8 mouse cellular contexts compared by ENCODE assay signal in the genomic region with DNA sequence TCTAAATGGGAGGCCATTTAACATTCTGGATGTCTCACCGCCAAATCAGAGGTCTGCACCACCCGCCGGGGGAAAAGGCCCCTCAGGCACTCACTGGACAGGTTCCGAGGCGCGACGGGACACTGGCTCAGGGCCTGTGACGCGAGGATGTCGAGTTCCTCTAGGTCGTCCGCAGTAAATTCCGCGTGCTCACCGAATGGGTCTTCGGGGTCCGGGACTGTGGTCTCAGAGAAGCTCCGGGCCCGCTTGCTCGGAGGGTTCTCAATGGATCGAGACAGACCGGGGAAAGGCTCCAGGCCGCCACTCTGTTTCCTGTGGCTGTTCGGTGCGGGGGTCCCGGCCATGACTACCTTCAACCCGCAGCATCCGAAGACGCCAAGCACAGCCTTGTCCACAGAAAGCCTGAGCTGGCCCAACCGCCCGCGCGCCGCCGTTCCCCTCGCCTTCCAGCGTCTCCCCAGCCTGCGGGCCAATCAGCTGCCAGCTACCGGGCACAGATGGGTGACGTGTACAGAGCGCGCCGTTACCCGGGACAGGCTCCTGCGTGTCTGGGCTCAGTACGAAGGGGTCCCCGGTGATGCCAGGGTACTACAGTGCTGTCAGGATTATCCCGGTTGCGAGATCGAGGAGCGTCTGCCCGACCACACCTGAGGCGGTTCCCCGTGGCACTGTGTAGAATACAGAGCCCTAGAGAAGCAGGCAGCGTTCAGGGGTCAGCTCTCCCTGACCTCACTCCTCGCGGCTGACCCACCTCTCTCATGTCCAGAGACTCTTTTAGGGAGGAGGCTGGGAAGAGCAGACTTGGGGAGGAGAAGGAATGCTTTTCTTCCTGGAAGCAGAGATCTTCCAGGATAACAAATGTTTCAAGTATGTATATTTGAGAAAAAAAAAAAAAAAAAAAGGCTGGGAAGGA. TPM values are rescaled to one million over a fixed set of nuclear protein-coding genes. Genes with fewer than 3 reads are reported as not detected.
DNase-seq lines count a peak whose midpoint lies in the region; ATAC-seq and TF ChIP-seq lines count a peak whose summit lies in the region.

A gene (minus strand): TSS at position 464 of the 913 bp plus-strand sequence.

- H3K9ac ChIP-seq in hindbrain, embryonic 16.5 days (ENCODE audit: low read depth, low read length): peak within 1 kb of the TSS; percentile 84

- under 1% methylated on average over 57 of the region's 57 CpGs for WGBS in hindbrain, embryonic 16.5 days

- H3K27ac ChIP-seq in gastrocnemius, adult 2 months: peak within 1 kb of the TSS; percentile 93
- H3K27ac ChIP-seq in hindbrain, embryonic 16.5 days (ENCODE audit: low read depth, low read length): peak within 1 kb of the TSS; percentile 74

- peak within 1 kb of the TSS; percentile 98 for H3K4me3 ChIP-seq in gastrocnemius, adult 2 months
- H3K4me3 ChIP-seq in hindbrain, embryonic 16.5 days (ENCODE audit: low read length): peak within 1 kb of the TSS; percentile 73

- no peaks in the 10 kb centered on the region for H3K9me3 ChIP-seq in hindbrain, embryonic 16.5 days (ENCODE audit: control insufficient read depth, low read length)

- peak within 1 kb of the TSS; percentile 88 for H3K4me2 ChIP-seq in hindbrain, embryonic 16.5 days (ENCODE audit: low read length)

- ATAC-seq in hindbrain, embryonic 16.5 days: peak; percentile 98

- H3K36me3 ChIP-seq in hindbrain, embryonic 16.5 days (ENCODE audit: control insufficient read depth, insufficient read depth, low read length): peaks cover 6% of the 10 kb centered on the region; the same call in 1 of the 2 replicates

- no peaks in the 10 kb centered on the region for H3K27me3 ChIP-seq in hindbrain, embryonic 16.5 days (replicated peaks; ENCODE audit: control insufficient read depth, insufficient read depth, low read length)

- no peak for TF ChIP-seq CTCF in gastrocnemius, adult 2 months (IDR thresholded peaks at IDR 0.05)

- intact Hi-C loops in gastrocnemius, adult 2 months (cut with DNase I): no loop called here

- DNase-seq in ZHBTc4 (ENCODE audit: low read depth, low spot score): peak; percentile 91
- DNase-seq in cerebellum, postnatal 4 days (ENCODE audit: low spot score in 2 of 2): peak; percentile 86 to 91
- peak; percentile 95 for DNase-seq in gastrocnemius, adult 2 months
- peak; percentile 95 to 97 for DNase-seq in left cerebral cortex, adult 18-20 months (ENCODE audit: low spot score in 2 of 2)
- peak; percentile 92 to 93 for DNase-seq in lung, postnatal 4 days
- DNase-seq in retina, postnatal 1 day: peak; percentile 94
- peak; percentile 94 for DNase-seq in thymus, postnatal 4 days

- peaks cover 20% of the 10 kb centered on the region for H3K4me1 ChIP-seq in hindbrain, embryonic 16.5 days (ENCODE audit: control insufficient read depth, insufficient read depth, low read depth, low read length)

RNA-seq across cellular contexts. Expression of the gene that starts here (rescaled TPM):
- 1 to 10 TPM; 8.0 to 8.5 TPM for total RNA-seq in gastrocnemius, adult 2 months (2021)
- 30.0 and 31.8 TPM in 2 replicates for polyA plus RNA-seq in hindbrain, embryonic 16.5 days (2015; fragmentation: Nextera tagmentation; extraction: Ambion mirVana)
- 10 to 100 TPM; 25.3 to 29.7 TPM for total RNA-seq in left cerebral cortex, adult 18-20 months (2021)

Comparison
In these comparisons a context has a peak if more than half of its experiments do, and no peak if none do; other contexts are left out.
1. Peak in every context shown above with its lines: DNase-seq, ATAC-seq, H3K4me3 ChIP-seq and H3K27ac ChIP-seq.